Mouse (Mus musculus): ENCODE results near the gene Map4k1. TPM values are rescaled to one million over a fixed set of nuclear protein-coding genes. Genes with fewer than 3 reads are reported as not detected.

Map4k1 gene
- polyA plus RNA-seq, 1 experiment from 2014 or later = 5.5 TPM

DNA sequence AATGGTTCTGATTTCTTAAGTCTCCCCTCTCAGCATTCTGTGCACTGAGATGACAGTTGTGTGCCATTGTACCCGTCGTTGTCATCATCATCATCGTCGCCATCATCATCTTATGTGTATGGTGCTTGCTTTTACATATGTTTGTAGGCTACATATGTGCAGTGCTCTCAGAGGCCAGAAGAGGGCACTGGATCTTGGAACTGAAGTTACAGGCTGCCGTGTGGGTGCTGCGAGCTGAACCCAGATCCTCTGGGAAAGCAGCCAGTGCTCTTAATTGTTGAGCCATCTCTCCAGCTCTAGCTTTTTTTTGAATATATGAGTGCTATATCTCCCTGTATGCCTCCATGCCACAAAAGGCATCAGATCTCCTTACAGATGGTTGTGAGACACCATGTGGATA is 55.4 kb downstream of the Map4k1 start:
- Histone ChIP-seq H3K27ac (replicated peaks; ENCODE audit: low read depth, low read length) (no peak overlapping the region), H3K9me3 (ENCODE audit: control insufficient read depth, low read length) (no peaks in the 10 kb centered on the region), H3K4me2 (ENCODE audit: low read length) (no peak overlapping the region), H3K9ac (replicated peaks; ENCODE audit: low read length) (no peak overlapping the region), H3K4me3 (replicated peaks; ENCODE audit: low read depth, low read length) (no peak overlapping the region), H3K36me3 (ENCODE audit: control insufficient read depth, insufficient read depth, low read length) (no peaks in the 10 kb centered on the region), H3K4me1 (ENCODE audit: control insufficient read depth, insufficient read depth, low read length) (peaks cover 10% of the 10 kb centered on the region; the same call in 1 of the 2 replicates), H3K27me3 (ENCODE audit: control insufficient read depth, insufficient read depth, low read length) (no peaks in the 10 kb centered on the region)
- WGBS = 88% methylated on average over 6 of the region's 6 CpGs
- DNase-seq = no peak
- no peak for ATAC-seq (ENCODE audit: low FRiP score, low TSS enrichment)

DNA sequence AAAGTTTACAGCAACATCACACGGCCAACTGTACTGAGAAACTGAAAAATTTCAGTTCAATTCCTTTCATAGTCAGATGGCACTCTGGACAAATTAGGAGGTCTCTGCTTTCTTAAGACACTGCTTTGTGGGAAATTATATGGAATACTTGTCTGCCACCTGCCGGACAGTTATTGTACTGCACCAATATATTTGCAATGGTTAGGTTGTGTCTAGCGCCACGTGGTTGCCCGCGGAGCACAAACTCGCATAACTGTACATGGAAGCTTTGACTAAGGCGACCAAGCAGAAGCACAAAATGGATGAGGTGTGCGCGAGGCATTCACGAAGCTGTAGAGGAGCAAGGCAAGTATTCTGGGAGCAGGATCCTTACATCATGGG is 57.7 kb downstream of the Map4k1 start:
- Histone ChIP-seq H3K27me3 (ENCODE audit: control insufficient read depth, insufficient read depth, low read length) (no peaks in the 10 kb centered on the region), H3K4me1 (ENCODE audit: control insufficient read depth, insufficient read depth, low read length) (peaks cover 10% of the 10 kb centered on the region; the same call in 1 of the 2 replicates), H3K36me3 (ENCODE audit: control insufficient read depth, insufficient read depth, low read length) (no peaks in the 10 kb centered on the region), H3K9ac (replicated peaks; ENCODE audit: low read length) (peak overlapping the region; percentile 54; the same call in 1 of the 2 replicates), H3K4me2 (ENCODE audit: low read length) (peak overlapping the region; percentile 71), H3K27ac (replicated peaks; ENCODE audit: low read depth, low read length) (0 out of 2 replicates have a peak overlapping the region, but pooled peaks have one; percentile 13), H3K9me3 (ENCODE audit: control insufficient read depth, low read length) (no peaks in the 10 kb centered on the region), H3K4me3 (replicated peaks; ENCODE audit: low read depth, low read length) (peak overlapping the region; percentile 35)
- DNase-seq = peak; percentile 96
- under 1% methylated on average over 11 of the region's 11 CpGs for WGBS
- peak; percentile 64; the same call in 1 of the 2 replicates for ATAC-seq (ENCODE audit: low FRiP score, low TSS enrichment)

DNA sequence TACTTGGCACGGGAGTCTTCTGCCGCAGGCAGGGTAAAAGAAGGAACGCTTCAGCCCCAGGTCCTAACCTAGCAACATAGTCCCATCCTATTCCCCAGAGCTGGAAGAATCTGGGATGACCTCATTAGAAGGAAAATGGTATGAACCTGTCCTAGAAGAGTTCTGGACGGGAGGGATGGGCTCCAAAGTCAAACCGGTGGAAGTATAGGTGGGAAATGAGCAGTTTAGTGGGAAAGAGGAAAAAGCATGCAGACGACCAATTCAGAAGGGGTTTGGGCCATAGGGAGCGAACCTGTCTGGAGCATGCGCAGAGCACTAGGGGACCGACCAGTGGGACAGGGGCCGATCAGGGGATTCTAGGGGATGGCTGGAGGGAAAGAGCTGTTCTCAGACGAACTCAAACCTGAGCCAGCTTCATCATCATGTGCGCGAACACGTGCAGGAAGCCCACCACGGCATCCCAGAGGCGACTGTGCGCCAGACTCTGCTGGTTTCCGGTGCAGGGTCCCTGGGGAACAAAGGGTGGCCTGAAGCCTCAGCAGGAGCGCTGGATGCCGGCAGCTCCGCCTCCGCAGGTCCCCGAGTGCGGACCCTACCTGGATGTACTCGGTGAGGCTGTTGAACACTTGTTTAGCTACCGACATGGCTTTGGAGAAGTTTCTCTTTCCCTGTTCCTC is 58.3 kb downstream of the Map4k1 start:
- Histone ChIP-seq H3K36me3 (ENCODE audit: control insufficient read depth, insufficient read depth, low read length) (no peaks in the 10 kb centered on the region), H3K27ac (replicated peaks; ENCODE audit: low read depth, low read length) (0 out of 2 replicates have a peak overlapping the region, but pooled peaks have one; percentile 13), H3K27me3 (ENCODE audit: control insufficient read depth, insufficient read depth, low read length) (no peaks in the 10 kb centered on the region), H3K4me1 (ENCODE audit: control insufficient read depth, insufficient read depth, low read length) (peaks cover 10% of the 10 kb centered on the region; the same call in 1 of the 2 replicates), H3K4me2 (ENCODE audit: low read length) (peak overlapping the region; percentile 71), H3K9ac (replicated peaks; ENCODE audit: low read length) (peak overlapping the region; percentile 54), H3K4me3 (replicated peaks; ENCODE audit: low read depth, low read length) (peak overlapping the region; percentile 35), H3K9me3 (ENCODE audit: control insufficient read depth, low read length) (no peaks in the 10 kb centered on the region)
- 2% methylated on average over 26 of the region's 26 CpGs for WGBS
- DNase-seq (peak; percentile 62), ATAC-seq (ENCODE audit: low FRiP score, low TSS enrichment) (no peak)

DNA sequence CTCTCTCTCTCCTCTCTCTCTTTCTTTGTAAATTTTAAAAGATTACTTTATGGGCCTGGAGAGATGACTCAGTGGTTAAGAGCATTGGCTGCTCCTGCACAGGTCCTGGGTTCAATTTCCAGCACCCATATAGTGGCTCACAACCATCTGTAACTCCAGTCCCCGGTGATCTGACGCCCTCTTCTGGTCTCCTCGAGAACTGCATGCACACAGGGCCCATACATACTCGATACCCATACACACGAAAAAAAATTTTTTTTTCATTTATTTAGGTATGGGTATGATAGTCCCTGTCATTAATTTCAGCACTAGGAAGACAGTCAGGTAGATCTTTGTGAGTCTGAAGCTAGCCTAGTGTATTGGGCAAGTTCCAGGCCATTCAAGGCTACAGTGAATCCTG is 59.3 kb downstream of the Map4k1 start:
- DNase-seq = no peak
- no peak overlapping the region for H3K4me2 ChIP-seq (ENCODE audit: low read length)
- ATAC-seq (ENCODE audit: low FRiP score, low TSS enrichment) = no peak
- no peak overlapping the region for H3K4me3 ChIP-seq (replicated peaks; ENCODE audit: low read depth, low read length)
- no peaks in the 10 kb centered on the region for H3K9me3 ChIP-seq (ENCODE audit: control insufficient read depth, low read length)
- no peak overlapping the region for H3K27ac ChIP-seq (replicated peaks; ENCODE audit: low read depth, low read length)
- H3K36me3 ChIP-seq (ENCODE audit: control insufficient read depth, insufficient read depth, low read length) = no peaks in the 10 kb centered on the region
- H3K27me3 ChIP-seq (ENCODE audit: control insufficient read depth, insufficient read depth, low read length) = no peaks in the 10 kb centered on the region
- H3K4me1 ChIP-seq (ENCODE audit: control insufficient read depth, insufficient read depth, low read length) = peaks cover 10% of the 10 kb centered on the region; the same call in 1 of the 2 replicates
- WGBS = 83% methylated on average over 5 of the region's 5 CpGs
- no peak overlapping the region for H3K9ac ChIP-seq (replicated peaks; ENCODE audit: low read length)

DNA sequence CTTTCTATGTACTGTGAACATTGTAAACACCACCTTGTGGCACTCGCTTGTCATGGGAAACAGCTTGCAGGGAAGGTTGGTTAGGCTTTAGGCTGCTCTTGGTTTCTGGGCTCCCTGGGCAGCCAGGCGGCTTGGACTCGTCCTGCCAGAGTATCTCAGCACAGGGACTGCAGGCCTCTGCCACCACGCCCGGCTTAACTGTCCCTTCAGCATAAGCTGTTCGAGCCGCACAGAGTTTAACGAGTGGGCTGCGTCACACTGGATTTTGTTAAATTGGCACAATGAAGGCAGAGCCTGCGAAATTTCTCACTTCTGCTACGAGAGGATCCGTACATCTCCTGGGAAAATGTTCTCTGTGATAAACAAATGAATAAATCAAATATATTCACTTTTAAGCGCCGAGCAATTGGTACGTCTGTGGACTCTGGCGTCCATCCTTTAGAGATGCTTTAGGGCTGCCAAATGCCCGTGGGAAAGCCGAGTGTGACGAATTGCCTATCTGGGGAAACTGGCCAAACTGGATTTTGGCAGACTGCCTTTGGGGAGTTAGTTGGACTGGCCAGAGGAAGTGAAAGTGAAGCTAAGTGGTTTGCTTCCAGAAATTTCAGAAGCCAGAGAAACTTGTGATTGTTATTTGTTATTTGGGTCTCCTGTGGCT is 61.3 kb downstream of the Map4k1 start:
- no peaks in the 10 kb centered on the region for H3K27me3 ChIP-seq (ENCODE audit: control insufficient read depth, insufficient read depth, low read length)
- 59% methylated on average over 19 of the region's 19 CpGs for WGBS
- H3K27ac ChIP-seq (replicated peaks; ENCODE audit: low read depth, low read length) = peak overlapping the region; percentile 52
- H3K9ac ChIP-seq (replicated peaks; ENCODE audit: low read length) = no peak overlapping the region
- DNase-seq (peak; percentile 77), ATAC-seq (ENCODE audit: low FRiP score, low TSS enrichment) (no peak)
- H3K4me1 ChIP-seq (ENCODE audit: control insufficient read depth, insufficient read depth, low read length) = peaks cover 10% of the 10 kb centered on the region; the same call in 1 of the 2 replicates
- peak overlapping the region; percentile 3; the same call in 1 of the 2 replicates for H3K4me2 ChIP-seq (ENCODE audit: low read length)
- H3K4me3 ChIP-seq (replicated peaks; ENCODE audit: low read depth, low read length) = no peak overlapping the region
- no peaks in the 10 kb centered on the region for H3K9me3 ChIP-seq (ENCODE audit: control insufficient read depth, low read length)
- H3K36me3 ChIP-seq (ENCODE audit: control insufficient read depth, insufficient read depth, low read length) = no peaks in the 10 kb centered on the region

DNA sequence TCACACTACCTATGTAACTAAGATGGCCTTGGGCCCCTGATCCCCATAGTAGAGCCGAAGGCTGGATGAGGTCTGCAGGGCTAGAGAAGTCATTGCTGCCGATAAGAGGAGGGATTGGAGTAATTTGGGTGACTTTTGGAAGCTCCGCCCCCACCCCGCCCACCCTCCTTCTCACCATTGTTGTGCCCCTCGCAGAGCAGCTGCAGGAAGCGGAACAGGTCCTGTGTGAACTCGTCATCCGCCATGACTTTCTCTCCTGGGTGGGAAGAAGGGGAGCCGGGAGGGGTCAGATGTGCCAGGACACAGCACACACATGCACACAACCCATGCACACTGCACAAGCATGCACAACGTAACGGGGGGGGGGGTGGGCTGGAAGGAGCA is 61.8 kb downstream of the Map4k1 start:
- H3K27ac ChIP-seq (replicated peaks; ENCODE audit: low read depth, low read length) = 0 out of 2 replicates have a peak overlapping the region, but pooled peaks have one; percentile 14

DNA sequence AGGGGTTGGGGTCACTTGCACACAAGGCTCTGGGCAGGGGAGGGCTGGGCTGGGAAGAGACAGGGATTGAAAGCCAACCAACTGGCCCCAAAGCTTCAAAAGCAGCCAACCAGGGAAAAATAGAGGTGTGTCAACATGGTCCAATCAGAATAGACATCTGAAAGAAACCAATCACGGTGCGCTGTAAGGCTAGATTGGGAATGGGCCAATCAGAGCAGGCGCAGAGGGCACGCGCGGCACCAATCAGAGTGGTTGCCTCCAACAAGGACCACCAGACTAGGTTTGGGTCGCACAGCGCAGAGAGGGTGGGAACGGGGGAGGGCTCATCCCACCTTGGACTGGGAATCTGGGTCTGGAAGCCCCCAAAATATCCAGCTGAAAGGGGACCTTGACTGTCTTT is 62.5 kb downstream of the Map4k1 start:
- WGBS = 49% methylated on average over 9 of the region's 9 CpGs
- H3K4me2 ChIP-seq (ENCODE audit: low read length) = 0 out of 2 replicates have a peak overlapping the region, but pooled peaks have one; percentile 3

More for the DNA sequence above, 61.8 kb downstream of the Map4k1 start:
- DNase-seq = peak; percentile 30
- no peak for ATAC-seq (ENCODE audit: low FRiP score, low TSS enrichment)
- peaks cover 10% of the 10 kb centered on the region; the same call in 1 of the 2 replicates for H3K4me1 ChIP-seq (ENCODE audit: control insufficient read depth, insufficient read depth, low read length)
- 32% methylated on average over 11 of the region's 11 CpGs for WGBS
- no peaks in the 10 kb centered on the region for H3K9me3 ChIP-seq (ENCODE audit: control insufficient read depth, low read length)
- no peaks in the 10 kb centered on the region for H3K36me3 ChIP-seq (ENCODE audit: control insufficient read depth, insufficient read depth, low read length)
- no peak overlapping the region for H3K9ac ChIP-seq (replicated peaks; ENCODE audit: low read length)
- no peak overlapping the region for H3K4me3 ChIP-seq (replicated peaks; ENCODE audit: low read depth, low read length)
- H3K27me3 ChIP-seq (ENCODE audit: control insufficient read depth, insufficient read depth, low read length) = no peaks in the 10 kb centered on the region
- peak overlapping the region; percentile 3; the same call in 1 of the 2 replicates for H3K4me2 ChIP-seq (ENCODE audit: low read length)

DNA sequence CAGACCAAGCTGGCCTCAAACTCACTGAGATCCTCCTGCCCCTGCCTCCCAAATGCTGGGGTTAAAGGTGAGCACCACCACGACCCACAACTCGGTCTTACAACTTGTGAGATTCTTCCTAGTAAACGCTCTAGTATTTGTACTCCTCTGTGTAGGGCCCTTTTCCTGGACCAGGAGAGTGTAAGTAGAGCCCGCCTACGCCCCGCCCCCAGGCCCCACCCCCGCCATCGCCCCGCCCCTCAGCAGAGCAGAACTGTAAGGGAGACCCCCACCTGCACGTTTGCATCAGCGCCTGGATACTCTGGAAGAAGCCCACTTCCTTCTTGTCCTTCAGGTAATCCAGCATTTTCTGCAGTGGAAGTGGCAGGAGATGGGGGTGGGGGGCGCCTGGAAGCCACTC is 64.7 kb downstream of the Map4k1 start:
- WGBS = 3% methylated on average over 11 of the region's 12 CpGs
- Histone ChIP-seq H3K4me3 (replicated peaks; ENCODE audit: low read depth, low read length) (no peak overlapping the region), H3K36me3 (ENCODE audit: control insufficient read depth, insufficient read depth, low read length) (no peaks in the 10 kb centered on the region), H3K27ac (replicated peaks; ENCODE audit: low read depth, low read length) (no peak overlapping the region), H3K9ac (replicated peaks; ENCODE audit: low read length) (no peak overlapping the region), H3K4me1 (ENCODE audit: control insufficient read depth, insufficient read depth, low read length) (no peaks in the 10 kb centered on the region), H3K9me3 (ENCODE audit: control insufficient read depth, low read length) (no peaks in the 10 kb centered on the region), H3K4me2 (ENCODE audit: low read length) (no peak overlapping the region), H3K27me3 (ENCODE audit: control insufficient read depth, insufficient read depth, low read length) (no peaks in the 10 kb centered on the region)
- ATAC-seq (ENCODE audit: low FRiP score, low TSS enrichment) (no peak), DNase-seq (peak; percentile 16)

More for the DNA sequence above, 62.5 kb downstream of the Map4k1 start:
- no peaks in the 10 kb centered on the region for H3K27me3 ChIP-seq (ENCODE audit: control insufficient read depth, insufficient read depth, low read length)
- no peak overlapping the region for H3K27ac ChIP-seq (replicated peaks; ENCODE audit: low read depth, low read length)
- peak; percentile 46 for DNase-seq
- no peaks in the 10 kb centered on the region for H3K9me3 ChIP-seq (ENCODE audit: control insufficient read depth, low read length)
- no peak for ATAC-seq (ENCODE audit: low FRiP score, low TSS enrichment)
- no peaks in the 10 kb centered on the region for H3K36me3 ChIP-seq (ENCODE audit: control insufficient read depth, insufficient read depth, low read length)
- H3K4me1 ChIP-seq (ENCODE audit: control insufficient read depth, insufficient read depth, low read length) = peaks cover 10% of the 10 kb centered on the region; the same call in 1 of the 2 replicates
- no peak overlapping the region for H3K4me3 ChIP-seq (replicated peaks; ENCODE audit: low read depth, low read length)
- H3K9ac ChIP-seq (replicated peaks; ENCODE audit: low read length) = no peak overlapping the region
